Mouse (Mus musculus): Measurements from ENCODE around the gene S100a16.

GRCm38 (mm10) chr3:90587361-90588101 lies 50.5 kb downstream of the S100a16 start:
- TF ChIP-seq CTCF (IDR thresholded peaks at IDR 0.05; ENCODE audit: borderline replicate concordance, insufficient read depth, low read depth, low read length): no peak
- TF ChIP-seq POLR2A (IDR thresholded peaks at IDR 0.05; ENCODE audit: borderline replicate concordance, insufficient read depth, low read length): no peak

Data from cerebellum, adult 2 months (tissue).